Mouse (Mus musculus) ES-Bruce4 (cell line): ENCODE data around the gene Tdrd9. TPM values are rescaled to one million over a fixed set of nuclear protein-coding genes. Genes with fewer than 3 reads are reported as not detected.
"Not testable (repeated sequence)": the region's sequence is repeated elsewhere in the genome, so short reads cannot be mapped to it uniquely, and the experiment has no call there.

Experiments used
- H3K27ac ChIP-seq: 2 replicates; pipeline ENCODE4 v1.5.1; 2012; ENCODE audit warnings: low read length, inconsistent platforms; ENCODE audit not compliant: insufficient read depth
- H3K27me3 ChIP-seq: 2 replicates; pipeline ENCODE4 v1.6.1; 2012; ENCODE audit warnings: mild to moderate bottlenecking, low read length, inconsistent platforms; ENCODE audit not compliant: control insufficient read depth, poor library complexity, insufficient read depth, severe bottlenecking
- H3K36me3 ChIP-seq: 2 replicates; pipeline ENCODE4 v1.6.1; 2012; ENCODE audit warnings: inconsistent platforms, mild to moderate bottlenecking, low read length, moderate library complexity; ENCODE audit not compliant: control insufficient read depth, poor library complexity, insufficient read depth, severe bottlenecking
- H3K4me1 ChIP-seq: one replicate; pipeline ENCODE4 v1.8.1; 2011; ENCODE audit warnings: low read length; ENCODE audit not compliant: control insufficient read depth, insufficient read depth
- H3K4me3 ChIP-seq: 2 replicates; pipeline ENCODE4 v1.5.1; 2011; ENCODE audit warnings: low read depth, mild to moderate bottlenecking, low read length
- H3K9ac ChIP-seq: 2 replicates; pipeline ENCODE4 v1.6.1; 2012; ENCODE audit warnings: low read depth, mild to moderate bottlenecking, inconsistent platforms; ENCODE audit not compliant: poor library complexity, severe bottlenecking
- H3K9me3 ChIP-seq: replicated peaks from 2 replicates; pipeline ENCODE4 v1.6.1; 2012; ENCODE audit warnings: mild to moderate bottlenecking, low read length, inconsistent platforms; ENCODE audit not compliant: control insufficient read depth, poor library complexity, insufficient read depth, severe bottlenecking
- CTCF ChIP-seq: IDR thresholded peaks from one replicate; pipeline ENCODE4 v1.8.1; 2011; ENCODE audit warnings: low read depth, low read length
- EP300 ChIP-seq: IDR thresholded peaks from 2 replicates; pipeline ENCODE4 v1.6.1; 2011; ENCODE audit warnings: low read depth, low read length; ENCODE audit not compliant: insufficient read depth
- POLR2A ChIP-seq: IDR thresholded peaks from one replicate; pipeline ENCODE4 v1.8.1; 2011; ENCODE audit warnings: low read length; ENCODE audit not compliant: insufficient read depth
- polyA plus RNA-seq: library from polyadenylated mRNA; stranded (reverse); fragments of >200 nt; gene quantifications from 2 replicates; pipeline ENCODE4 v1.2.4, GENCODE M21; 2011; ENCODE audit warnings: low read depth; ENCODE audit not compliant: missing spikeins, insufficient read depth, insufficient read length

Tdrd9 gene
- polyA plus RNA-seq, 1 experiment = not detected

DNA sequence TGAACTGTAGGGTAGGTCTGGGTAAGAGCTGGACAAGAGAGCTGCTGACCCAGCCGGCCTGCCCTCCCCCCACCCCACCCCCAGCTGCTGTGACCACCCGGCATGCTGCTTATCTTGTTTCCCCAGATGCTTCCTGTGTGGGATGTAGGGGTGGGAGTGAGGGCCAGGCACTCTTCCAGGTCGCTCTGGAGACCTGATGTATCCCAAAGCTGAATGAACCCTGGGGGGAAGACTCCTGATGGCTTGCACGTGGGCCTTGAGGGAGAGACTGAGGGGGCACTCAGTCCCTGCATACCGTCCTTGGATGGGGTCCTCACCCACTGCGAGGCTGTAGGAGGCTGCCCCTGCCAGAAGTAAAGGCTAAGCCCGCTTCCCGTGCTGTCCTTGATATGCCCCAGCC, 26.2 kb upstream of the Tdrd9 start:
- Histone ChIP-seq H3K27ac (no peak overlapping the region), H3K9ac (no peak overlapping the region), H3K4me1 (peaks cover 2% of the 10 kb centered on the region), H3K9me3 (no peaks in the 10 kb centered on the region), H3K4me3 (no peak overlapping the region), H3K36me3 (no peaks in the 10 kb centered on the region), H3K27me3 (no peaks in the 10 kb centered on the region)
- TF ChIP-seq CTCF = no peak
- no peak for TF ChIP-seq POLR2A
- no peak for TF ChIP-seq EP300

DNA sequence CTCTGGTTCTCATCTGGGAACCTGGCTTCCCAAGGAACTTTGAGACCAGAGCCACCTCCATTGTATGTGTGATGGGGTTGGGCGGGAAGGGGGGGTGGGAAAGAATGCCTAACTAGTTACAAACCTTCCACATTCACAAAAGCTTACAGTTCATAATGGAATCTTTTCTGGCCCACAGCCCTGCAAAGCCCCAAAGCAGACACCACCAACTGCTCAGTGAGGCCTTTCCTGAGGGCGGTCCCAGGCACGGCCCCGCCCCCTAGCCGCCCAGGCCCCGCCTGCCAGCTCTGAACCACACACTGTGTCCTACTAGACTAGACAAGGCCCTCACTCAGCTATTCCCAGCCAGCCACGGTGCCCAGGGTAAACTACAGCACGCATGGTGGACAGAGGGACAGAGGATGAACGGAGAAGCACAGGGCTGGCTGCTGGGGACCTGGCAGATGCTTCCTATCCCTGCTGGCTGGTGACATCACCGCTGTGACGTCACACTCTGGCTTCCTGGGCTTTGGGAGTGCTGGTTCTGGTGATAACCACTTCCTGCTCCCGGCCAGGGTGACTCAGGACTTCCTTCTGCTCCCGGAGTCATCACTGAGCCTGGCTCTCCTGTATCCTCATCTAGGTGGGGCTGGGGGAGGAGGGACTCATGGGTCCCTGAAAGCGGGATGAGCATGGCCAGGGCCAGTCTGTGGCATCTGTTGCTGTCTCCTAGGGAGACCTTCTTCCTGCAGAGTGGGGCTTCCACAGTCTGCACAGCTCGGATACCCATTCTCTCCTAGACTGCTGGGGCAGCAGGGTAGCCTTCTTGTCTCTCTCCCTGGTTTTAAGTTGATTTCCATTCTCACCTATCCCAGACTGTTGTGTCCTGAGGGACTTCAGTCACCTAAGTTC, 25.3 kb upstream of the Tdrd9 start:
- H3K27ac ChIP-seq, H3K4me3 ChIP-seq, H3K36me3 ChIP-seq, H3K27me3 ChIP-seq, H3K4me1 ChIP-seq, H3K9ac ChIP-seq, H3K9me3 ChIP-seq: not testable (repeated sequence)

DNA sequence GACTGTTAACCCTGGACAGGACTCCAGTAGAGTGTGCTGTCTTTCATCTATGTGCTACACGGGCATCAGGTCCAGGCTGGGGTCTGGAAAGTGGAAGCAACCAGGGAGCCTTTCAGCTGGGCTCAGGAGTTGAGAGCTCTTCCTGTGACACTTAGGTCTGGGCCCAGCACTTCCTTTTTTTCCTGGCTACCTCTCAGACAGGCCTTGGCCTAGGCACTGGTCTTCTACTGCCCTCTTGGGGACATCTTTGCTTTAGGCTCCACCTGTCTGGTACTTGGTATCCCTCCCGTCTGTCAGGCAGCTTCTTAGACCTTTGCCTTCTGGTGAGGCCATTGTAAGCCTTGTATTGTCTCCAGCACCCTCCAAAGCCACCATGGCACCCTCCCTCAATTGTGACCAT, 24.6 kb upstream of the Tdrd9 start:
- H3K36me3 ChIP-seq = no peaks in the 10 kb centered on the region
- TF ChIP-seq EP300 (no peak), CTCF (peak; percentile 61), POLR2A (no peak)
- H3K27ac ChIP-seq = no peak overlapping the region
- peaks cover 2% of the 10 kb centered on the region for H3K4me1 ChIP-seq
- no peaks in the 10 kb centered on the region for H3K27me3 ChIP-seq
- H3K9me3 ChIP-seq = no peaks in the 10 kb centered on the region
- no peak overlapping the region for H3K9ac ChIP-seq
- H3K4me3 ChIP-seq = no peak overlapping the region

DNA sequence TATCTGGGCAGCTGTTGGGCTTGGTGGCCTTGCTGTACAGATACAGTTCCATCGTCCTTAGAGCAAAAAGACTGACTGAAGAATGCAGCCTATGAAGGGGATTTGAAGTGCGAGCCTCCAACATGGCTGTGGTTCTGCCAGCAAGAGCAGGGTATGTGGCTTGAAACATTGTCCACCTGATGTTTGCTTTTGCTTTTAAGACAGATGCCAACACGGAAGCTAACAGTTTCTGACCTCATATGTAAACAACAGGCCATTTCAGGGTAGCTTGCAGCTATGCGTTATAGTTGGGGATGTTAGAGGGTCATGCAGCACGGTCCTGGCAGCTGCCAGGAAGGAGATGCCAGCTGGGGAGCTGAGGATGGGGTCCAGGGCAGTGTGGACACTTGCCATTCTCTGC, 20.9 kb upstream of the Tdrd9 start:
- H3K9me3 ChIP-seq = no peaks in the 10 kb centered on the region
- no peak overlapping the region for H3K4me3 ChIP-seq
- no peak overlapping the region for H3K9ac ChIP-seq
- H3K4me1 ChIP-seq = no peaks in the 10 kb centered on the region
- TF ChIP-seq CTCF (no peak), POLR2A (no peak), EP300 (no peak)
- H3K27ac ChIP-seq = no peak overlapping the region
- no peaks in the 10 kb centered on the region for H3K36me3 ChIP-seq
- no peaks in the 10 kb centered on the region for H3K27me3 ChIP-seq

GRCm38 (mm10) chr12:111951701-111952100, 19.7 kb upstream of the Tdrd9 start:
- no peaks in the 10 kb centered on the region for H3K9me3 ChIP-seq
- no peak for TF ChIP-seq POLR2A
- TF ChIP-seq CTCF = no peak
- no peaks in the 10 kb centered on the region for H3K36me3 ChIP-seq
- no peaks in the 10 kb centered on the region for H3K27me3 ChIP-seq
- no peak overlapping the region for H3K4me3 ChIP-seq
- H3K4me1 ChIP-seq = no peaks in the 10 kb centered on the region
- H3K9ac ChIP-seq = no peak overlapping the region
- H3K27ac ChIP-seq = no peak overlapping the region

GRCm38 (mm10) chr12:111956173-111956572, 15.2 kb upstream of the Tdrd9 start:
- TF ChIP-seq CTCF (no peak), EP300 (no peak), POLR2A (no peak)
- Histone ChIP-seq H3K27ac (no peak overlapping the region), H3K4me3 (no peak overlapping the region), H3K9ac (no peak overlapping the region), H3K4me1 (no peaks in the 10 kb centered on the region), H3K9me3 (no peaks in the 10 kb centered on the region; the same call in 1 of the 2 replicates), H3K27me3 (no peaks in the 10 kb centered on the region), H3K36me3 (peaks cover 12% of the 10 kb centered on the region)
